Mouse (Mus musculus) hindbrain, embryonic 13.5 days (tissue): ENCODE measurements at regions not wholly inside any gene's neighbourhood (a gene's known extent, or its start where the extent isn't known, plus 50 kb on each side); places are given as distances from the start of the nearest gene placed in this dataset.

Experiments used
- ATAC-seq: fragments of 200-750 bp; cut with Nextera tagmentation; 2 replicates; pipeline ENCODE4 v1.8.0; 2017; ENCODE audit warnings: moderate TSS enrichment; ENCODE audit not compliant: low FRiP score
- H3K27ac ChIP-seq: fragments of 300-500 bp; sonication (generic); 2 replicates; pipeline ENCODE4 v1.5.1; 2015; ENCODE audit warnings: inconsistent platforms, mild to moderate bottlenecking, moderate library complexity
- H3K27me3 ChIP-seq: fragments of 300-500 bp; sonication (generic); 2 replicates; pipeline ENCODE4 v1.6.1; 2015; ENCODE audit warnings: mild to moderate bottlenecking, inconsistent platforms
- H3K36me3 ChIP-seq: fragments of 300-500 bp; sonication (generic); 2 replicates; pipeline ENCODE4 v1.6.1; 2015; ENCODE audit warnings: mild to moderate bottlenecking, inconsistent platforms
- H3K4me1 ChIP-seq: fragments of 300-500 bp; sonication (generic); replicated peaks from 2 replicates; pipeline ENCODE4 v1.6.1; 2015; ENCODE audit warnings: inconsistent platforms
- H3K4me2 ChIP-seq: fragments of 300-500 bp; sonication (generic); 2 replicates; pipeline ENCODE4 v1.6.1; 2015; ENCODE audit warnings: inconsistent platforms, mild to moderate bottlenecking, moderate library complexity
- H3K4me3 ChIP-seq: fragments of 300-500 bp; sonication (generic); 2 replicates; pipeline ENCODE4 v1.5.1; 2015; ENCODE audit warnings: mild to moderate bottlenecking, inconsistent platforms
- H3K9ac ChIP-seq: fragments of 300-500 bp; sonication (generic); 2 replicates; pipeline ENCODE4 v1.6.1; 2015; ENCODE audit warnings: mild to moderate bottlenecking, inconsistent platforms
- H3K9me3 ChIP-seq: fragments of 300-500 bp; sonication (generic); 2 replicates; pipeline ENCODE4 v1.6.1; 2016; ENCODE audit warnings: inconsistent platforms
- WGBS: fragments of 180-500 bp; shearing (Covaris S2); methylation state at CpG from one replicate; pipeline ENCODE4 v1.1.7; 2015; 5-methylcytosine and 5-hydroxymethylcytosine counted together

DNA sequence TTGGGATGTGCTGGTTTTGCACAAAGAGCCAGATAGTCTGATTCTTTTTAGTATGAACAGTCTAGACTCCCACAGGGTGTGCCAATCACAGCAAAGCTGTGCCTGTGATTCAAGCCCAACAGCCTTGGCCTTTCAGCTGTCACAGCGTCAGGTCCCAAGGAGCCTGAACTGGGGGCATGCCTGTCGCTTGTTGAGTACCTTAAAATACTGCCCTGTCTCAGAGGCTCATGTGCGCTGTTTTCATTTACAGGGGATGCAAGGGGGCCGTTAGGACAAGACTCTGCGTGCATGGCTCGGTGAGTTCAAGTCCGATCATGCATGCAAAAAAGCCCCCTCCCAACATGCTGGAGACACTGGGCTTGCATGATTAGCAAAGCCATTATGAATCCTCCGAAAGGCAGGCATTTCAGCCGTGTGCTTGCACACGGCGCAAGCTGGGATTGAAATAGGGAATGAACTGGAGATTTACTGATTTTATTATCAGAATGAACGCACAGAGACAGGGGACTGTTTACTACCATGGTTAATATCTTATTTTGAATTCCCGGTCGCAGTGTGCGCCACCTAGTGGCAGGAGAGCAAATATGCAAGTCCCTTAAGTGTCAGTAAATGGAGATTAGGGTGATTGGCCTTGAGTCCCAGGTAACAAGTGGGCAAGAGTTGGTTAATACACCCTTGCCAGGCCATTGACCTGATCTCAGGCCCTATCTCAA is 332.8 kb upstream of the Camk1g start:
- peak overlapping the region; percentile 58; the same call in 1 of the 2 replicates for H3K9ac ChIP-seq
- peak overlapping the region; percentile 50 for H3K4me2 ChIP-seq
- peak overlapping the region; percentile 15 for H3K4me3 ChIP-seq
- no peaks in the 10 kb centered on the region for H3K36me3 ChIP-seq
- H3K27ac ChIP-seq, result peak overlapping the region; percentile 78
- H3K9me3 ChIP-seq, result no peaks in the 10 kb centered on the region
- 0 out of 2 replicates have a peak, but pooled peaks cover 3% of the 10 kb centered on the region for H3K27me3 ChIP-seq
- peak; percentile 61 for ATAC-seq
- WGBS, result 10% methylated on average over 15 of the region's 15 CpGs
- peaks cover 36% of the 10 kb centered on the region for H3K4me1 ChIP-seq

DNA sequence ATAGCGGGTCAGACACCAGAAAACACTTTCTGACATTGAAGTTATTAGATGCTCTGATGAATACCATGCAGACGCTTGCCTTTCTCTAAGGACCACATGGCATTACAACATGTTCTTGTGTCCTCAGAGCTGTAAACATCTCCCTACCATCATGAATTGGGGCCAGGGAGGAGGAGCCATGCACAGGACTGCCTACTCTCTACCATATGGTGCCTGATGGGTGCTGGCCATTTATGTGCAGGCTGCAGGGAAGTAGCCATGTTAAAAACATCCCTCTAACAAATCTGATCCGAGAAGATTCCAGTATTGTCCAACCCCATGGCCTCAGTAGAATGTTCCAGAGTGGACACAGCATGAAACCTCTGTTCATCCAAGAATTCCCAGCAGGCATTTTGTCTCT is 330.1 kb upstream of the Camk1g start:
- Histone ChIP-seq H3K4me2 (no peak overlapping the region), H3K4me1 (peaks cover 40% of the 10 kb centered on the region), H3K27ac (no peak overlapping the region), H3K9ac (no peak overlapping the region), H3K4me3 (no peak overlapping the region), H3K9me3 (no peaks in the 10 kb centered on the region), H3K36me3 (no peaks in the 10 kb centered on the region), H3K27me3 (0 out of 2 replicates have a peak, but pooled peaks cover 3% of the 10 kb centered on the region)
- 79% methylated on average over 3 of the region's 3 CpGs for WGBS
- no peak for ATAC-seq

DNA sequence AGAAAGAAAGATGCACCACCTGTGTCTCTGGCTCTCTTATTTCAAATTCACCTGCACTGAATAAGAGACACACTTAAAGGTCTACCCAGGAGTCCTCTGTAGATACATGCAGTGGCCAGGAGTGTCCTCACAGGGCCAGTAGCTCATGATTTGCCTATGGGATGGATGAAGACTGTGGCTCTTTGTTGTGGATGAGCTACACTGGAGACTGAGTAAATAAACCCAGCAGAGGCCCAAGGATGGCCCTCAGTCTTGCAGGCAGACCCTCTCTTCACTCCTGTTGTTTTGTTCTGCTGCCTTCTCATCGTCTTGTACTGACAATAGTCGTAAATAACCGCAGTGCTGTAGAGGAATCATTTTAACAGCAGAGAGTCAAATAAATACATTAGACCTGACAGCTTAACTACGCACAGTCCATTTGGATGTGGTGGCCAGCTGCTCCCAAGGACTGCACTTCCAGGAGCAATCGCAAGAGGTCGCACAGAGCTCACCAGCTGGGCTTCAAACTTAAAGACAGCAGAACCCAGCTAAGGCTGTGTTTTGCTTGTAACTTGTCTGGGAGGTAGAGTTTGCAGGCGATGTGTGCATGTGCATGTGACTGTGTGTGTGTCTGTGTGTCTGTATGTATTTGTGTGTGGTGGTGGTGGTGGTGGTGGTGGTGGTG is 328.6 kb upstream of the Camk1g start:
- peak; percentile 66 for ATAC-seq
- Histone ChIP-seq H3K9me3 (no peaks in the 10 kb centered on the region), H3K9ac (no peak overlapping the region), H3K4me2 (no peak overlapping the region), H3K36me3 (no peaks in the 10 kb centered on the region), H3K27me3 (0 out of 2 replicates have a peak, but pooled peaks cover 3% of the 10 kb centered on the region), H3K27ac (peak overlapping the region; percentile 55; the same call in 1 of the 2 replicates), H3K4me3 (no peak overlapping the region), H3K4me1 (peaks cover 40% of the 10 kb centered on the region)
- WGBS, result 6% methylated on average over 7 of the region's 7 CpGs

DNA sequence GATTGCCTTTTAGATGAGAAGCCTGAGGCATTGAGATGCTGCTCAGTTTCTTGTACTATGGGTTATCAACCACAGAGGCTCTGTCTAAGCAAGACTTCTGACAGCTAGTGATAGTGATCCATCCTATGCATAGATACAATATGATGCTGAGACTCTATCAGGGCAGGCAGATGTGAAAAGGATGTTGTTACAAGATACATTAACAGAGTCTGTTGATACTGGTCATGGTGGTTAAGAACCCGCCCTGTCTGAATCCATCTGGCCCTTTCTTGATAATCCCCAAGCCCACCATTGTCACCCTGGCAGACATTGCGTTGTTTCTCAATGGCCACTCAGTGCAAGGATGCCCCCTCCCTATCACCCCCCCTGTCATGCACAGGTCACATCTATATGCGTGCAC is 327.8 kb upstream of the Camk1g start:
- Histone ChIP-seq H3K4me1 (peaks cover 44% of the 10 kb centered on the region), H3K36me3 (no peaks in the 10 kb centered on the region), H3K27me3 (0 out of 2 replicates have a peak, but pooled peaks cover 3% of the 10 kb centered on the region), H3K4me3 (no peak overlapping the region), H3K9me3 (no peaks in the 10 kb centered on the region), H3K27ac (no peak overlapping the region), H3K4me2 (no peak overlapping the region), H3K9ac (no peak overlapping the region)
- WGBS, result 78% methylated on average over 3 of the region's 3 CpGs
- no peak for ATAC-seq

DNA sequence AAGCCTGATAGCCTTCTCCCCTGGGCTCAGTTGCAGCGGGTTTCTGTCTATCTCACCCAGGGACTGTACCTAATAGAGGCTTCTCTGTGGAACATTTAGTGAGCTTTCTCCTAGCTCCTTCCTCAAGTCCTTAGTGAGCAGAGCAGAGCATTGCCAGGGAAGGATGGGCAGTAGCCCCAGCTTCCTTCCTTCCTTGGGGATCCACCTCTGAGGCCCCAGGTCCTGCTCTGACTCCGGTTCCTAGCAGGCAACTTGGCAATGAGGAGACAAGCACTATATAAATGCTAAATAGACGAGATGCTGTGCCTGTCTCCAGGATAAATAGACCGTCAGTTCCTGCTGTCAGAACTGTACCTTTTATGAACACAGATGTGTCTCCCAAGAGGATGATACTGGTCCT is 326.9 kb upstream of the Camk1g start:
- no peak overlapping the region for H3K4me3 ChIP-seq
- 36% methylated on average over 4 of the region's 4 CpGs for WGBS
- 0 out of 2 replicates have a peak, but pooled peaks cover 3% of the 10 kb centered on the region for H3K27me3 ChIP-seq
- H3K4me1 ChIP-seq, result peaks cover 37% of the 10 kb centered on the region
- no peaks in the 10 kb centered on the region for H3K36me3 ChIP-seq
- H3K4me2 ChIP-seq, result no peak overlapping the region
- no peak overlapping the region for H3K9ac ChIP-seq
- ATAC-seq, result no peak
- no peak overlapping the region for H3K27ac ChIP-seq
- no peaks in the 10 kb centered on the region for H3K9me3 ChIP-seq

DNA sequence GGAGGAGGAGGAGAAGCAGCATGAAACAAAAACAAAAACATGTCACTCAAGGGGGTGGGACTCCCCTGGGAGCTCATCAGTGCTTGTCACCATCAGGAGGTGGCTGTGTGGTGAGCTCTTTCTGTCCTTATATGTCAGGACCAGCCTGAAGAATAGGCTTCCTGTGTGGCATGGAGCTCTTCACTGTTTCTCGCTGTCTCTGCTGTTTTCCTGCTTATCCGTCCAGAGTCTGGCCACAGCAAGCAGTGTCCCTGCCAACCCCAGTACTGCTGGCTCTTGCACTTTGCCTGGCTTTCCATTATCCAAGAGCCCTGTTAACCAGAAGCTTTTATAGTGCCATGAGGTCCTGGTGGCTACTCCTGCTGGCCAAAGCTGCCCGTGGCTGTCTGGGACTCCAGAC is 322.9 kb upstream of the Camk1g start:
- no peak overlapping the region for H3K27ac ChIP-seq
- H3K27me3 ChIP-seq, result no peaks in the 10 kb centered on the region
- peaks cover 32% of the 10 kb centered on the region for H3K4me1 ChIP-seq
- WGBS, result 31% methylated on average over 3 of the region's 3 CpGs
- H3K36me3 ChIP-seq, result no peaks in the 10 kb centered on the region
- H3K4me2 ChIP-seq, result no peak overlapping the region
- no peak overlapping the region for H3K4me3 ChIP-seq
- H3K9ac ChIP-seq, result no peak overlapping the region
- no peak for ATAC-seq
- no peaks in the 10 kb centered on the region for H3K9me3 ChIP-seq

DNA sequence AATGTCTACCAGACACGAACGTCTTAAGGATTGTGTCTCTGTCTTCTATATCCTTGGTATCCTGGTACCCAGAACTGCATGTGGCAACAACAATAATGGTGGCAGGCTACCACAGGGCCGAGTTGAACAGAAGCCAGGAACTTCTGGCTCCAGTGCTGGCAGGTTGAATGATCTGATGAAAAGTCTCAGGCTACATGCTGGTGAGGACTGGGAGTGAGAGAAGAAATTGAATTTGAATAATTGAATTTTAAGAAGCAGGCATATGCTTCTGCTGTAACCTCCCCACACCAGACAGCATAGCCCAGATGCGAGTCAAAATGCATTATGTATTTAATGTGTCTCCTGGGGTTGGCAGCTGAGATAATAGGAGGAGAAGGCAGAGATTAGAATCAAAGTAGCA is 319.5 kb upstream of the Camk1g start:
- 37% methylated on average over 4 of the region's 4 CpGs for WGBS
- H3K4me2 ChIP-seq, result no peak overlapping the region
- H3K36me3 ChIP-seq, result no peaks in the 10 kb centered on the region
- peaks cover 27% of the 10 kb centered on the region for H3K4me1 ChIP-seq
- peak; percentile 79; the same call in 1 of the 2 replicates for ATAC-seq
- no peak overlapping the region for H3K4me3 ChIP-seq
- peak overlapping the region; percentile 46; the same call in 1 of the 2 replicates for H3K27ac ChIP-seq
- H3K9me3 ChIP-seq, result no peaks in the 10 kb centered on the region
- H3K9ac ChIP-seq, result no peak overlapping the region
- H3K27me3 ChIP-seq, result no peaks in the 10 kb centered on the region

DNA sequence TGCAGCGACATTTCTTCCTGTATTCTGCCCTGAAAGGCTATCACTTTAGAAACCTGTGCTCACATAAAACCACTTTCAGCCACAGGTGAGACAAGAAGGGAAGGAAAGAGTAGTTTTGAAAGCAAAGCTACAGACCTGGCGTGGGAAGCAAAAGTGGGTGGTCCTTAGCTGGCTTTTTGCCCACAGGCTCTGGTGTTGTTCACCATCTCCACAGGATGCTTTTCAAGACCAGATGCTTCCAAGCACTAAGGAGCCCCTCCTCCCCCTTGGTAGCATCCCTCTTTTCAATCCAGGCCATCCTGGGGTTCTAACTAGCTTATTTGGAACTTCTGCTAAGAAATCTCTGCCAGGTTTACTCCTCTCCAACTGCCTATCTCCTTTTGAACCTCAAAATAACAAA is 312.8 kb upstream of the Camk1g start:
- H3K36me3 ChIP-seq, result no peaks in the 10 kb centered on the region
- no peak overlapping the region for H3K9ac ChIP-seq
- no peak overlapping the region for H3K27ac ChIP-seq
- ATAC-seq, result no peak
- no peak overlapping the region for H3K4me3 ChIP-seq
- H3K27me3 ChIP-seq, result no peaks in the 10 kb centered on the region
- no peaks in the 10 kb centered on the region for H3K9me3 ChIP-seq
- WGBS, result 51% methylated on average over 2 of the region's 2 CpGs
- no peaks in the 10 kb centered on the region for H3K4me1 ChIP-seq
- no peak overlapping the region for H3K4me2 ChIP-seq

DNA sequence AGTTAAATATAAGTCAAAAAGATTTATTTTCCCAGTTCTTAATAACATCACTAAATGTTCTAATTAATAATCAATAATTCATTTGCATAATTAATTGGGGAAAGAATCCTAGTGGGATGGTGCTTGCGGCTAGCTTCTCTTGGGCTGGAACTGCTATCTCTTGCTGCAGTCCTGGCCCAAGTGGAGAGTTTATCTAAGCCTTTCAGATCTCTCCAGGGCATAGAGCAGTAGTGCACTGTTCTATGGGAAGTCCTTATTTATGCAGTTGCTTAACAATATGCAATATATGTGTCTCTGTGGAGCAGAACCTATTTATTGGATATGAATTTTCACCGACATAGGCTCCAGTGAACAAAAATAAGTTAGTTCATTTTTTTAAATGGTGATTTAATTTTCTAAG is 308.4 kb upstream of the Camk1g start:
- no peak overlapping the region for H3K4me2 ChIP-seq
- no peaks in the 10 kb centered on the region for H3K9me3 ChIP-seq
- no peaks in the 10 kb centered on the region for H3K27me3 ChIP-seq
- WGBS, result 71% methylated on average over 2 of the region's 2 CpGs
- H3K4me3 ChIP-seq, result no peak overlapping the region
- no peaks in the 10 kb centered on the region for H3K36me3 ChIP-seq
- H3K27ac ChIP-seq, result no peak overlapping the region
- no peak for ATAC-seq
- H3K4me1 ChIP-seq, result peaks cover 11% of the 10 kb centered on the region
- no peak overlapping the region for H3K9ac ChIP-seq

DNA sequence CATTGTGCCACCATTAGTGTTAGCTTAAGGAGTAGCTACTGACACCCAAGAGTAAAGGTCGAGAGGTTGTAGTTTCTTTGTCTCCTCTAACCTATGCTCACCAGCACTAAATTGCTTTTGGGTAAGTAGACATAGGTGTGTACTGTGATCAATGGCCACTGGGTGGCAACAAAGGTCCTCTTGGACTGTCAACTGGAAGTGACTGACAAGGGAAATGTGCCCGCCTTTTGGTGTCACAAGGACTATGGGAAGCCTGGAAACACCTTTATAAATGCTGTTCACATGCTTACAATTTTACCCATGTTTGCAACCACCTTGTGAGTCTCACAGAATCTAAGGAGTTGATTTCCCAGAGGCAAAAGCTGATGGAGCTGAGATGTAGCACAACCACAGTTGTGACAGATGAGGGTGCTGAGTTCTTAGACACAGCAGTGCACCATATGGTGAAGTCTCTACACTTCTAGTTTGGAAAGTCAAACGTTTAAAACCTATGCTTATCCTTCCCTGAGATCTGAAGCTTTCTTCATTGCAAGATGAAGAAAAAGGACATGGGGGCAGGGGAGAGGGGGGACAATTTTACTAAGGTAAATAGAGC is 303.2 kb upstream of the Camk1g start:
- 49% methylated on average over 3 of the region's 3 CpGs for whole genome bisulfite sequencing
- 0 out of 2 replicates have a peak, but pooled peaks have one; percentile 35 for ATAC-seq

DNA sequence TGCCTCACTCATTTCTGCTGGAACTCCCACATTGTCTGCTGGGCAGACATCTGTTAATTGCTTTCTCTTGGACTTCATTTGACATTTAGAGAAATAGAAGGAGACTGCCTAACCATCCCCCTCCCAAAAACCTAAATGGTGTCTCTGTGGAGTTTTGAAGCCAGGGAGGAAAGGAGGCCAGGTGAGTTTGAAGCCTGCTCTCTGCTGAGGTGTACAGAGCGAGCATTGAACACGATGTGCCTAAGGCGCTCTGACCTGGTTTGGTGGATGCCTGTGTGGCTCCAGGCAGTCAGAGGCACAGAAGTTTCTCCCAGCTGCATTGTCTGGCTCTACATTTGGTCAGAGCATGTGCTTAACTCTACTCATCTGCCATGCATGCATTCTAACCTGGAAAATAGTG is 302.6 kb upstream of the Camk1g start:
- H3K27ac ChIP-seq, result peak overlapping the region; percentile 46; the same call in 1 of the 2 replicates
- H3K4me1 ChIP-seq, result peaks cover 31% of the 10 kb centered on the region
- H3K4me3 ChIP-seq, result no peak overlapping the region
- H3K4me2 ChIP-seq, result no peak overlapping the region
- H3K27me3 ChIP-seq, result no peaks in the 10 kb centered on the region
- H3K36me3 ChIP-seq, result no peaks in the 10 kb centered on the region
- WGBS, result 70% methylated on average over 3 of the region's 3 CpGs
- H3K9ac ChIP-seq, result no peak overlapping the region
- ATAC-seq, result no peak
- peaks cover 6% of the 10 kb centered on the region for H3K9me3 ChIP-seq

More for the DNA sequence above, 303.2 kb upstream of the Camk1g start:
- peaks cover 33% of the 10 kb centered on the region for H3K4me1 ChIP-seq
- no peak overlapping the region for H3K4me3 ChIP-seq
- no peaks in the 10 kb centered on the region for H3K27me3 ChIP-seq
- H3K36me3 ChIP-seq, result no peaks in the 10 kb centered on the region
- H3K27ac ChIP-seq, result no peak overlapping the region
- H3K9me3 ChIP-seq, result peaks cover 6% of the 10 kb centered on the region
- no peak overlapping the region for H3K4me2 ChIP-seq
- H3K9ac ChIP-seq, result no peak overlapping the region

DNA sequence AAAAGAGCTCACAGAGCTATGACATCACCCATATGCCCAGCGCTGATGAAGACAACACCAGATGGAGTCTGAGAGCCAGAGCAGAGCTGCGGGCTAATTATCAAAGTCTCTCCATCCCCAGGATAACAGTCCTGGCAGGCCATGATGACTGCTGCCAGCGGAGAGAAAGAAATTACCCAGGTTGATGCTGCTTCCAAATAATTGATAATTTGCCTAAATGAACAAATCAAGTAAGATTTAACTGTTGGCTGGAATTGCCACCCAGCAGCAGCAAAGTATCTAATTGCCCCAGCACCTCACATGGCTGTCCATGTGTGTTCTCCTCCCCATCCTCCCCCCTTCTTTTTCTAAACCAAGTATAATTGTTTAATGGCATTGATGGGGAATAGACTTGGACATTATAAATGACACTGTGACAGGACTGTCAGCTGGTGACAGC is 301.7 kb upstream of the Camk1g start:
- Histone ChIP-seq H3K36me3 (no peaks in the 10 kb centered on the region), H3K4me2 (no peak overlapping the region), H3K9me3 (peaks cover 6% of the 10 kb centered on the region), H3K27ac (peak overlapping the region; percentile 35; the same call in 1 of the 2 replicates), H3K9ac (no peak overlapping the region), H3K4me1 (peaks cover 25% of the 10 kb centered on the region), H3K27me3 (no peaks in the 10 kb centered on the region), H3K4me3 (no peak overlapping the region)
- WGBS, result 37% methylated on average over 3 of the region's 3 CpGs
- ATAC-seq, result peak; percentile 74; the same call in 1 of the 2 replicates
